Mouse (Mus musculus) intestine, postnatal 0 days (tissue): ENCODE results near the gene Ebf3. TPM values are rescaled to one million over a fixed set of nuclear protein-coding genes. Genes with fewer than 3 reads are reported as not detected.

Experiments used
- ATAC-seq: fragments of 200-750 bp; cut with Nextera tagmentation; 2 replicates; pipeline ENCODE4 v1.8.0; 2017; ENCODE audit warnings: mild to moderate bottlenecking, moderate TSS enrichment, moderate library complexity
- H3K27ac ChIP-seq: fragments of 300-500 bp; sonication (generic); 2 replicates; pipeline ENCODE4 v1.5.1; 2014; ENCODE audit warnings: mild to moderate bottlenecking, low read depth, low read length, moderate library complexity
- H3K27me3 ChIP-seq: fragments of 300-500 bp; sonication (generic); replicated peaks from 2 replicates; pipeline ENCODE4 v1.6.1; 2014; ENCODE audit warnings: low read length, mixed read lengths; ENCODE audit not compliant: control insufficient read depth, insufficient read depth
- H3K36me3 ChIP-seq: fragments of 300-500 bp; sonication (generic); 2 replicates; pipeline ENCODE4 v1.6.1; 2014; ENCODE audit warnings: mild to moderate bottlenecking, moderate library complexity; ENCODE audit not compliant: control insufficient read depth, insufficient read depth
- H3K4me1 ChIP-seq: fragments of 300-500 bp; sonication (generic); replicated peaks from 2 replicates; pipeline ENCODE4 v1.6.1; 2014; ENCODE audit warnings: antibody characterized with exemption, low read length, mixed read lengths; ENCODE audit not compliant: control insufficient read depth, insufficient read depth
- H3K4me2 ChIP-seq: fragments of 300-500 bp; sonication (generic); replicated peaks from 2 replicates; pipeline ENCODE4 v1.6.1; 2014; ENCODE audit warnings: low read depth, mild to moderate bottlenecking, moderate library complexity
- H3K4me3 ChIP-seq: fragments of 300-500 bp; sonication (generic); 2 replicates; pipeline ENCODE4 v1.5.1; 2014; ENCODE audit warnings: low read depth, low read length
- H3K9ac ChIP-seq: fragments of 300-500 bp; sonication (generic); 2 replicates; pipeline ENCODE4 v1.6.1; 2014; ENCODE audit warnings: mild to moderate bottlenecking, low read depth, low read length
- H3K9me3 ChIP-seq: fragments of 300-500 bp; sonication (generic); 2 replicates; pipeline ENCODE4 v1.6.1; 2016; ENCODE audit warnings: mixed run types; ENCODE audit not compliant: control insufficient read depth
- CTCF ChIP-seq: sonication (generic); IDR thresholded peaks from 2 replicates; pipeline ENCODE4 v1.5.1; 2016; ENCODE audit warnings: low read depth, mild to moderate bottlenecking, control low read depth, antibody characterized with exemption, moderate library complexity
- WGBS: fragments of 180-500 bp; shearing (Covaris S2); extraction: QIAGEN DNeasy Blood & Tissue Kit; methylation state at CpG from one replicate; pipeline ENCODE4 v1.1.7; 2014; 5-methylcytosine and 5-hydroxymethylcytosine counted together
- polyA plus RNA-seq: library from polyadenylated mRNA; unstranded; fragments of >200 nt; fragmentation: Nextera tagmentation; extraction: Ambion mirVana; gene quantifications from 2 replicates; pipeline ENCODE4 v1.2.1, GENCODE M21; 2015

The Ebf3 gene
- polyA plus RNA-seq, 1 experiment from 2014 or later: 0.31 TPM

GRCm38 (mm10) chr7:137321141-137321813 lies 7.0 kb upstream of the Ebf3 start:
- WGBS: 1% methylated on average over 47 of the region's 52 CpGs
- 0 out of 2 replicates have a peak, but pooled peaks cover 2% of the 10 kb centered on the region for H3K9me3 ChIP-seq
- H3K36me3 ChIP-seq: no peaks in the 10 kb centered on the region
- H3K4me1 ChIP-seq: no peaks in the 10 kb centered on the region
- H3K9ac ChIP-seq: no peak overlapping the region
- peak overlapping the region; percentile 41 for H3K4me3 ChIP-seq
- TF ChIP-seq CTCF: peak; percentile 82
- ATAC-seq: no peak
- H3K4me2 ChIP-seq: peak overlapping the region; percentile 63
- peaks cover 89% of the 10 kb centered on the region for H3K27me3 ChIP-seq
- H3K27ac ChIP-seq: no peak overlapping the region

DNA sequence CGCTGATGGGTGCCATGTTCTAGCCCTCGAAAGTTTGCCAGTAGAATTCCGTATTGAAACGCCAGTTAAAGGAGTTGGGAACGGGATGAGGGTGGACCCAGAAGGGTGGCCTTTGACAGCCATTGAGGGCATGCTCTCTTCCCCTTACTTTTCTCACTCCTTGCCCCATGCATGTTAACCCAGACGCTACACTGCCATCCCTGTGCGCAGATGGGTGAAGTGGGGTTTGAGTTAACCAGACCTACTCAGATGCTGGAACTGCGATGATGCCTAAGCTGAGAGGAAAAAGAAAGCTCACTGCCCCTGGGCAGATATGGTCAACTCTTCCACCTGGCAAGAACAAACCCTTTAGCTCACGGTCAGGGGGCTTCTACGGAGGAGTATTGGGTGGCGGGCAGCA lies 6.1 kb upstream of the Ebf3 start:
- Histone ChIP-seq H3K9ac (no peak overlapping the region), H3K4me2 (no peak overlapping the region), H3K4me1 (no peaks in the 10 kb centered on the region), H3K27me3 (peaks cover 98% of the 10 kb centered on the region), H3K4me3 (no peak overlapping the region), H3K9me3 (no peaks in the 10 kb centered on the region), H3K36me3 (no peaks in the 10 kb centered on the region), H3K27ac (no peak overlapping the region)
- 7% methylated on average over 11 of the region's 11 CpGs for WGBS
- ATAC-seq: no peak
- no peak for TF ChIP-seq CTCF

- 0 out of 2 replicates have a peak, but pooled peaks have one; percentile 17 for ATAC-seq
- peak; percentile 74 for TF ChIP-seq CTCF
- no peaks in the 10 kb centered on the region for H3K9me3 ChIP-seq
- WGBS: 2% methylated on average over 48 of the region's 48 CpGs
- peak overlapping the region; percentile 35 for H3K4me2 ChIP-seq
- H3K9ac ChIP-seq: no peak overlapping the region
- no peaks in the 10 kb centered on the region for H3K4me1 ChIP-seq
- H3K36me3 ChIP-seq: no peaks in the 10 kb centered on the region
- no peak overlapping the region for H3K27ac ChIP-seq
- peaks cover 99% of the 10 kb centered on the region for H3K27me3 ChIP-seq
- H3K4me3 ChIP-seq: peak overlapping the region; percentile 9; the same call in 1 of the 2 replicates
Observed at GRCm38 (mm10) chr7:137318924-137319885, 5.0 kb upstream of the Ebf3 start.

GRCm38 (mm10) chr7:137318383-137318775 lies 4.1 kb upstream of the Ebf3 start:
- Histone ChIP-seq H3K4me1 (0 out of 2 replicates have a peak, but pooled peaks cover 2% of the 10 kb centered on the region), H3K9ac (no peak overlapping the region), H3K36me3 (no peaks in the 10 kb centered on the region), H3K4me2 (no peak overlapping the region), H3K27ac (no peak overlapping the region), H3K4me3 (peak overlapping the region; percentile 9; the same call in 1 of the 2 replicates), H3K9me3 (no peaks in the 10 kb centered on the region), H3K27me3 (peaks cover 99% of the 10 kb centered on the region)
- TF ChIP-seq CTCF: no peak
- no peak for ATAC-seq
- 12% methylated on average over 9 of the region's 9 CpGs for WGBS

- Histone ChIP-seq H3K9ac (no peak overlapping the region), H3K9me3 (no peaks in the 10 kb centered on the region), H3K4me3 (0 out of 2 replicates have a peak overlapping the region, but pooled peaks have one; percentile 11), H3K4me2 (peak overlapping the region; percentile 24), H3K36me3 (no peaks in the 10 kb centered on the region), H3K4me1 (0 out of 2 replicates have a peak, but pooled peaks cover 5% of the 10 kb centered on the region), H3K27ac (no peak overlapping the region), H3K27me3 (peaks cover 99% of the 10 kb centered on the region)
- ATAC-seq: no peak
- WGBS: 3% methylated on average over 24 of the region's 24 CpGs
- TF ChIP-seq CTCF: no peak
Observed at GRCm38 (mm10) chr7:137317659-137318382, 3.6 kb upstream of the Ebf3 start.
